Mouse (Mus musculus): ENCODE measurements at regions not wholly inside any gene's neighbourhood (a gene's known extent, or its start where the extent isn't known, plus 50 kb on each side); places are given as distances from the start of the nearest gene placed in this dataset.

- Histone ChIP-seq H3K4me3 (ENCODE audit: insufficient read depth, poor library complexity, severe bottlenecking) (no peak overlapping the region), H3K36me3 (ENCODE audit: control insufficient read depth, insufficient read depth) (no peaks in the 10 kb centered on the region), H3K79me2 (ENCODE audit: control insufficient read depth, insufficient read depth) (no peaks in the 10 kb centered on the region), H3K27me3 (ENCODE audit: control insufficient read depth, insufficient read depth, insufficient read length) (no peaks in the 10 kb centered on the region), H3ac (ENCODE audit: control insufficient read depth, insufficient read length, low read depth) (no peak overlapping the region), H3K79me3 (ENCODE audit: low read depth) (no peaks in the 10 kb centered on the region)
- TF ChIP-seq MYOG (IDR thresholded peaks at IDR 0.05; ENCODE audit: control insufficient read depth, extremely low read depth, insufficient read length) (no peak), CEBPB (IDR thresholded peaks at IDR 0.05; ENCODE audit: low read depth) (no peak), MAX (IDR thresholded peaks at IDR 0.05) (no peak), FOSL1 (IDR thresholded peaks at IDR 0.05; ENCODE audit: insufficient read depth, low read length, poor library complexity, severe bottlenecking) (no peak), MYOD1 (IDR thresholded peaks at IDR 0.05; ENCODE audit: control insufficient read depth, insufficient read length, low read depth) (no peak), CTCF (IDR thresholded peaks at IDR 0.05; ENCODE audit: control insufficient read depth, insufficient read depth, insufficient read length) (no peak), USF1 (IDR thresholded peaks at IDR 0.05; ENCODE audit: low read depth) (no peak)
Measured at GRCm38 (mm10) chr6:102005627-102006026, 567.3 kb downstream of the Cntn3 start.

GRCm38 (mm10) chr6:101998181-101998580 is 574.7 kb downstream of the Cntn3 start:
- Histone ChIP-seq H3ac (ENCODE audit: control insufficient read depth, insufficient read length, low read depth) (no peak overlapping the region), H3K79me3 (ENCODE audit: low read depth) (no peaks in the 10 kb centered on the region), H3K36me3 (ENCODE audit: control insufficient read depth, insufficient read depth) (no peaks in the 10 kb centered on the region), H3K27me3 (ENCODE audit: control insufficient read depth, insufficient read depth, insufficient read length) (no peaks in the 10 kb centered on the region), H3K79me2 (ENCODE audit: control insufficient read depth, insufficient read depth) (no peaks in the 10 kb centered on the region), H3K4me3 (ENCODE audit: insufficient read depth, poor library complexity, severe bottlenecking) (no peak overlapping the region)
- TF ChIP-seq MYOG (IDR thresholded peaks at IDR 0.05; ENCODE audit: control insufficient read depth, extremely low read depth, insufficient read length) = no peak
- TF ChIP-seq CEBPB (IDR thresholded peaks at IDR 0.05; ENCODE audit: low read depth) = no peak
- no peak for TF ChIP-seq FOSL1 (IDR thresholded peaks at IDR 0.05; ENCODE audit: insufficient read depth, low read length, poor library complexity, severe bottlenecking)
- no peak for TF ChIP-seq USF1 (IDR thresholded peaks at IDR 0.05; ENCODE audit: low read depth)

GRCm38 (mm10) chr6:101997629-101998028 is 575.3 kb downstream of the Cntn3 start:
- no peak overlapping the region for H3ac ChIP-seq (ENCODE audit: control insufficient read depth, insufficient read length, low read depth)
- no peaks in the 10 kb centered on the region for H3K79me2 ChIP-seq (ENCODE audit: control insufficient read depth, insufficient read depth)
- no peaks in the 10 kb centered on the region for H3K36me3 ChIP-seq (ENCODE audit: control insufficient read depth, insufficient read depth)
- H3K27me3 ChIP-seq (ENCODE audit: control insufficient read depth, insufficient read depth, insufficient read length) = no peaks in the 10 kb centered on the region
- TF ChIP-seq MYOG (IDR thresholded peaks at IDR 0.05; ENCODE audit: control insufficient read depth, extremely low read depth, insufficient read length) = no peak
- no peak for TF ChIP-seq USF1 (IDR thresholded peaks at IDR 0.05; ENCODE audit: low read depth)
- no peak for TF ChIP-seq MAX (IDR thresholded peaks at IDR 0.05)
- TF ChIP-seq FOSL1 (IDR thresholded peaks at IDR 0.05; ENCODE audit: insufficient read depth, low read length, poor library complexity, severe bottlenecking) = no peak
- no peak for TF ChIP-seq CEBPB (IDR thresholded peaks at IDR 0.05; ENCODE audit: low read depth)
- TF ChIP-seq MYOD1 (IDR thresholded peaks at IDR 0.05; ENCODE audit: control insufficient read depth, insufficient read length, low read depth) = no peak
- no peak for TF ChIP-seq CTCF (IDR thresholded peaks at IDR 0.05; ENCODE audit: control insufficient read depth, insufficient read depth, insufficient read length)
- H3K4me3 ChIP-seq (ENCODE audit: insufficient read depth, poor library complexity, severe bottlenecking) = no peak overlapping the region
- H3K79me3 ChIP-seq (ENCODE audit: low read depth) = no peaks in the 10 kb centered on the region

DNA sequence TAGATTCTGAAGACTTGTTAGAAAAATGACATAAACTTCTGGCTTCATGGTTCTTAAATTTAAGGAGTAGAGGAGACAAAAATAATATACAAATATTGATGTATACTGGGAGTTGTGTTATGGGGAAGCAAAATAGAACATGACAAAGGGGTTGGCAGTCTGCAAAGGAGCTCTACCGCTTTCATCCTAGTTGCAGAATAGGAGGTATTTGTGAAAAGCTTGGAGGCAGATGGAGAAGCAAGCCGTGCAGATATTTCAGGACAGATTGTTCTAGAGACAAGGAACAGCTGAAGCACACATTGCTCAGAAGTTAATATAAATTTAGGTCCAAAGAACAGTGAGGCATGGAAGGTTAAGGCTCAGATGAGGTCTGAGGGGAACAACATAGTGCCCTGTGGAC is 580.1 kb downstream of the Cntn3 start:
- no peak overlapping the region for H3ac ChIP-seq (ENCODE audit: control insufficient read depth, insufficient read length, low read depth)
- H3K27me3 ChIP-seq (ENCODE audit: control insufficient read depth, insufficient read depth, insufficient read length) = no peaks in the 10 kb centered on the region
- no peaks in the 10 kb centered on the region for H3K36me3 ChIP-seq (ENCODE audit: control insufficient read depth, insufficient read depth)
- no peak for TF ChIP-seq MYOG (IDR thresholded peaks at IDR 0.05; ENCODE audit: control insufficient read depth, extremely low read depth, insufficient read length)
- TF ChIP-seq FOSL1 (IDR thresholded peaks at IDR 0.05; ENCODE audit: insufficient read depth, low read length, poor library complexity, severe bottlenecking) = no peak
- TF ChIP-seq USF1 (IDR thresholded peaks at IDR 0.05; ENCODE audit: low read depth) = no peak
- TF ChIP-seq CTCF (IDR thresholded peaks at IDR 0.05; ENCODE audit: control insufficient read depth, insufficient read depth, insufficient read length) = no peak
- TF ChIP-seq CEBPB (IDR thresholded peaks at IDR 0.05; ENCODE audit: low read depth) = no peak
- no peak for TF ChIP-seq MAX (IDR thresholded peaks at IDR 0.05)
- no peak for TF ChIP-seq MYOD1 (IDR thresholded peaks at IDR 0.05; ENCODE audit: control insufficient read depth, insufficient read length, low read depth)
- no peaks in the 10 kb centered on the region for H3K79me2 ChIP-seq (ENCODE audit: control insufficient read depth, insufficient read depth)
- no peaks in the 10 kb centered on the region for H3K79me3 ChIP-seq (ENCODE audit: low read depth)
- H3K4me3 ChIP-seq (ENCODE audit: insufficient read depth, poor library complexity, severe bottlenecking) = no peak overlapping the region

DNA sequence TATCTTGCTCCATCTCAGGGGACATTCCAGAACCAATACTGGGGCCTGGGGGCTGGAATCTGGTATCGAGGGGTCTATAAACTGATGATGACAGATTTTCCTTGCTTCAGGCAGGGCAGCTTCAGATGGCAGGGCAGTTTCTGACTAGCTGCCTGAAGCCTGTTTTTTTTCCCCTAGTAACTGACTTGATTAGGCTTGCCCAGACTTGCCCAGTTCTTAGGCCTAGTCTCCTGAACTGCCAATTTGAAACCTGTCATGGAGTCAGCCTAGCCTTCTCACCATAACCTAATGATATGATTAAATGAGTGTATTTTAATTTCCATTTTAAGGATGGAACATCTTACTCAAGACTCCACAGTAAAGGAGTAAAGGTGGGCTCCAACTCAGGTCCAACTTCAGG is 591.2 kb downstream of the Cntn3 start:
- no peaks in the 10 kb centered on the region for H3K27me3 ChIP-seq (ENCODE audit: control insufficient read depth, insufficient read depth, insufficient read length)
- no peak overlapping the region for H3K4me3 ChIP-seq (ENCODE audit: insufficient read depth, poor library complexity, severe bottlenecking)
- no peaks in the 10 kb centered on the region for H3K79me2 ChIP-seq (ENCODE audit: control insufficient read depth, insufficient read depth)
- H3K79me3 ChIP-seq (ENCODE audit: low read depth) = no peaks in the 10 kb centered on the region
- H3K36me3 ChIP-seq (ENCODE audit: control insufficient read depth, insufficient read depth) = no peaks in the 10 kb centered on the region
- H3ac ChIP-seq (ENCODE audit: control insufficient read depth, insufficient read length, low read depth) = no peak overlapping the region
- TF ChIP-seq MYOG (IDR thresholded peaks at IDR 0.05; ENCODE audit: control insufficient read depth, extremely low read depth, insufficient read length) (no peak), USF1 (IDR thresholded peaks at IDR 0.05; ENCODE audit: low read depth) (no peak), CTCF (IDR thresholded peaks at IDR 0.05; ENCODE audit: control insufficient read depth, insufficient read depth, insufficient read length) (no peak), MAX (IDR thresholded peaks at IDR 0.05) (no peak), FOSL1 (IDR thresholded peaks at IDR 0.05; ENCODE audit: insufficient read depth, low read length, poor library complexity, severe bottlenecking) (no peak), CEBPB (IDR thresholded peaks at IDR 0.05; ENCODE audit: low read depth) (no peak), MYOD1 (IDR thresholded peaks at IDR 0.05; ENCODE audit: control insufficient read depth, insufficient read length, low read depth) (no peak)

DNA sequence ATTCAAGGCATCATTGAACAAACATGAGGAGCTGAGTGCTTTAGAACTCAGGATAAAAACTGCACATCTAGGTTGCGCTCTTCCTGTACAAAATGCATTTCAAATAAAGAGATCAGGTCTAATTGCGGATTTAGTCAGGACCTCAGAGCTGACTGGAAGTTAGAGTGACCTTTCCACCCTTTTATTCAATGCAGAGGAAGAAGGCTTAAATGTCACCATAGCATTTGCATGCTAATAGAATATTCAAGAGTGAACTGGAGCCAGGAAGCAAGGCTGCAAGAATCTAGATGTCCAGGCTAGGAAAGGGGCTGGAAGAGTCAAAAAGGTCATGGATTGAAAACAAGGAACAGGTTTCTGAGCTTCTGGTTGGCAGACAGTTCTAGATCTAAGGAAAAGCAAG is 593.7 kb downstream of the Cntn3 start:
- no peak for TF ChIP-seq MAX (IDR thresholded peaks at IDR 0.05)
- no peak for TF ChIP-seq MYOG (IDR thresholded peaks at IDR 0.05; ENCODE audit: control insufficient read depth, extremely low read depth, insufficient read length)
- no peak for TF ChIP-seq USF1 (IDR thresholded peaks at IDR 0.05; ENCODE audit: low read depth)
- TF ChIP-seq CEBPB (IDR thresholded peaks at IDR 0.05; ENCODE audit: low read depth) = no peak
- TF ChIP-seq CTCF (IDR thresholded peaks at IDR 0.05; ENCODE audit: control insufficient read depth, insufficient read depth, insufficient read length) = no peak
- no peaks in the 10 kb centered on the region for H3K79me3 ChIP-seq (ENCODE audit: low read depth)
- H3K27me3 ChIP-seq (ENCODE audit: control insufficient read depth, insufficient read depth, insufficient read length) = no peaks in the 10 kb centered on the region
- H3K79me2 ChIP-seq (ENCODE audit: control insufficient read depth, insufficient read depth) = no peaks in the 10 kb centered on the region
- no peaks in the 10 kb centered on the region for H3K36me3 ChIP-seq (ENCODE audit: control insufficient read depth, insufficient read depth)
- no peak overlapping the region for H3K4me3 ChIP-seq (ENCODE audit: insufficient read depth, poor library complexity, severe bottlenecking)
- no peak overlapping the region for H3ac ChIP-seq (ENCODE audit: control insufficient read depth, insufficient read length, low read depth)
